Mouse (Mus musculus) kidney, postnatal 10 days (tissue): ENCODE measurements at regions not wholly inside any gene's neighbourhood (a gene's known extent, or its start where the extent isn't known, plus 50 kb on each side); places are given as distances from the start of the nearest gene placed in this dataset.

Experiments used
- DNase-seq: peaks from one replicate; pipeline ENCODE4 v3.0.0; 2021; ENCODE audit warnings: mixed read lengths

DNA sequence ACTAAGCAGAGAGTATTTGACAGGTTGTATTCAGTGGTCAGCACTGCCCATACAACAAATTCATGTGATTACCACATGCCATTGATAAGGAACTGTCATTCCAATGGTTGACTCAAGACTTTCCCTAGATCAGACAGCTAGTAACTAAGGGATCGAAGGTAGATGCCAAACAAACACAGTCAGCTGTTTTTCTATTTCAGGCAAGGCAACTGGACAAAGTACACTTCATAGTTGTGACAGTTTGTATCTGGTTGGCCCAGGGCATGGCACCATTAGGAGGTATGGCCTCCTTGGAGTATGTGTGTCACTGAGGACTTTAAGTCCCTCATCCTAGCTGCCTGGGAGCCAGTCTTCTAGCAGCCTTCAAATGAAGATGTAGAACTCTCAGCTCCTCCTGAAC is 62.8 kb upstream of the Aldh1a3 start:
- DNase-seq = no peak

DNA sequence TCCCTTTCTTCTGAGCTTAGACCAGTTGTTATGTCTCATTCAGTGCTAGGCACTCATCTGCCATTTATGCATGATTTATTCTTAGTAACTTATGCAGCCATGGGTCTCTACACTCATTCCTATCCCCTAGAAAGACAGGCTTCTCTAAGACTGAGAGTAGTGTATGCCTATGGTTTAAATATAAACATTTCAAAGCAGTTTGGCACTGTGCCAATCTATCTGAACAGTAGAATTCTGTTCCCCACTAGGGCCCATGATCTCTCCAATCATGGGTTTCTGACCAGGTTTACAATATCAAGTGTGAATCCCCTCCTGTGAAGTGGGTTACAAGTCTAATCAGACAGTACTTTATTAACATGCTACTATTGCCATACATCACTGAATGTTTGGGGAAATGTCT is 60.4 kb upstream of the Aldh1a3 start:
- DNase-seq = no peak

DNA sequence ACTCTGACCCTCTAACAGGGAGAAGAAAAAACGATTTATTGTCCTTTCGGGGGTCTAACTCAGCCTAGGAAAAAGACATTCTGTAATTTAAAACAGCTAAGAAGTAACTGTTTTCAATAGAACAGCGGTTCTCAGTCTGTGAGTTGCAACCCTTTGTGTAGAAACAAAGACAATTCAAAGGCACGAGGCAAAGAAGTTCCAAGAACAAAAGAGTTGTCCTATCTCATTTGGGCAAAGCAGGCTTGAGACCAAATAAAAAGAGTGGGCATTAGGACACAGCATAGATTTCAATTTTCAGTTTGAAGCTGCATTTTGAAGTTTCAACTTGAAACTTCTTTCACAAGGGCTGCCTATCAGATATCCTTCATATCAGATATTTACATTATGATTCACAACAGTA is 53.1 kb upstream of the Aldh1a3 start:
- DNase-seq = no peak

DNA sequence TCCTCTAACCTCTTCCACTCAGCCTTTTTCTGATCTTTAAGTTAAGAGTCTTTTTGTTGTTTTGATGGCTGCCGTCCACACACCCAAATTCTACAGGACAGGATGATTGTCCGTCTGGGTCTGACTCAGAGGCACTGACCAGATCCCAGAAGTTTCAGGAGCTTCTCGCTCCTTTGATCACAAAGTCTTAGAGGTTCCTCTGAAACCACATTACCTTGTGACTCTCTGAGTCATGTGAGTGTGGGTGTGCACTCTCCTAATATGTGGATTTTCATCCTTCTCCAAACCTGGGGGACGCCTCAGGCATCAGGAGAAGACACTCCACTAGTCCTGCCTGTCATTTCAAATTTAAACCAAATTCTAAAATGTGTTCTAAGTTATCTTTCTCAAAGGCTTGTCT is 52.0 kb upstream of the Aldh1a3 start:
- no peak for DNase-seq

DNA sequence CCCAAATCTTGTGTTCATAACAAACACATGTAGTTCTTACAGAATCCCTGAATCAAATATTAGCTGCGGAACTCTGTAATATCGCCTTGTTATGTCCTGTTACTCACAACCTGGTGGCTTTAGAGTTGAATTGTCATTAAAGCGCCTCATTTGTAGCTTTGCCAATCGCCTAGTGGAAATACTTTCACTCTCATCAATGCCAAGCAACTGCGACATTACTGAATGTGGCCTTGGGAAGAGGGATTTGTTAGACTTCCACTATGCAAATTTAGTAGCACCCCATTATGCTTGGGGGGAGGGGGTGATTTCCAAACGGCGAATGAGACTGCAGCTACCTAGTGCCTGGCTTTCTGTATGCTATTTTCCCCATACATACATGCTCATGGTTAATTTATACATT is 50.8 kb upstream of the Aldh1a3 start:
- no peak for DNase-seq

DNA sequence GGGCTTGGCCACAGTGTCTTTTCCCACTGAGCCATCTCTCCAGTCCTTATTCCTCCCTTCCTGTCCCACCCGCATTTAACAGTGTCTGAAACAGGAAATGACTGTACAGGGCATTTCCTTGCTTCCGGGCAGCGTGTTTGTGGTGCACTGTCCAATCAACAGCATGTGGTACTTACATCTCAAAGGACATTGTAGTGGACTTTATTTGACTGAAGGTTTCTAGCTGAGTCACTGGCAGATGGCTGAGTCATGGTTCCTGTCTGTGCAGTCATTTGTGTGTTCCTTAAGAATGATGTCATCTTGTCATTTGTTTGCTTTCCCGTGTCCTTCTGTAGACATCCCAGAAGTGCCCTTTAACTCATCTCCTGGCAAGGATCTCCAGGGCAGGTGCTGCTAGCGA is 50.2 kb upstream of the Aldh1a3 start:
- DNase-seq = peak; percentile 29
